Mouse (Mus musculus): ENCODE results near the gene Ddx39b. TPM values are rescaled to one million over a fixed set of nuclear protein-coding genes. Genes with fewer than 3 reads are reported as not detected.

The Ddx39b gene
- polyA plus RNA-seq, 1 experiment from 2014 or later, result 365 TPM

- Histone ChIP-seq H3K9ac (no peak within 1 kb of the TSS), H3K4me2 (no peak within 1 kb of the TSS), H3K27ac (replicated peaks) (no peak within 1 kb of the TSS), H3K36me3 (no peaks in the 10 kb centered on the region), H3K9me3 (no peaks in the 10 kb centered on the region), H3K4me3 (no peak within 1 kb of the TSS), H3K27me3 (peaks cover 22% of the 10 kb centered on the region; the same call in 1 of the 2 replicates), H3K4me1 (replicated peaks) (no peaks in the 10 kb centered on the region)
- WGBS, result 50% methylated on average over 13 of the region's 13 CpGs
- ATAC-seq (ENCODE audit: low FRiP score, low read depth), result no peak
Observed at GRCm38 (mm10) chr17:35201787-35202186, 39.8 kb upstream of the Ddx39b start, which contains the start of gene Tnf. Tnf (minus strand) TSS chr17:35202007.

GRCm38 (mm10) chr17:35202442-35202841, 39.1 kb upstream of the Ddx39b start:
- H3K36me3 ChIP-seq, result no peaks in the 10 kb centered on the region
- H3K4me1 ChIP-seq (replicated peaks), result no peaks in the 10 kb centered on the region
- H3K27ac ChIP-seq (replicated peaks), result no peak overlapping the region
- H3K27me3 ChIP-seq, result 0 out of 2 replicates have a peak, but pooled peaks cover 17% of the 10 kb centered on the region
- H3K4me2 ChIP-seq, result no peak overlapping the region
- 91% methylated on average over 4 of the region's 4 CpGs for WGBS
- ATAC-seq (ENCODE audit: low FRiP score, low read depth), result no peak
- H3K9me3 ChIP-seq, result no peaks in the 10 kb centered on the region
- H3K4me3 ChIP-seq, result no peak overlapping the region
- no peak overlapping the region for H3K9ac ChIP-seq

- WGBS, result 27% methylated on average over 20 of the region's 20 CpGs
- ATAC-seq (ENCODE audit: low FRiP score, low read depth), result no peak
- Histone ChIP-seq H3K36me3 (no peaks in the 10 kb centered on the region), H3K4me3 (no peak within 1 kb of the TSS), H3K9ac (no peak within 1 kb of the TSS), H3K9me3 (no peaks in the 10 kb centered on the region), H3K27me3 (0 out of 2 replicates have a peak, but pooled peaks cover 17% of the 10 kb centered on the region), H3K27ac (replicated peaks) (no peak within 1 kb of the TSS), H3K4me2 (0 out of 2 replicates have a peak within 1 kb of the TSS, but pooled peaks have one; percentile 6), H3K4me1 (replicated peaks) (no peaks in the 10 kb centered on the region)
Observed at GRCm38 (mm10) chr17:35204494-35205379, 36.8 kb upstream of the Ddx39b start, which contains the start of gene Lta. Lta (minus strand) TSS chr17:35205351.

- Histone ChIP-seq H3K27me3 (0 out of 2 replicates have a peak, but pooled peaks cover 17% of the 10 kb centered on the region), H3K4me3 (no peak overlapping the region), H3K4me2 (0 out of 2 replicates have a peak overlapping the region, but pooled peaks have one; percentile 6), H3K9ac (no peak overlapping the region), H3K36me3 (no peaks in the 10 kb centered on the region), H3K27ac (replicated peaks) (no peak overlapping the region), H3K4me1 (replicated peaks) (no peaks in the 10 kb centered on the region), H3K9me3 (no peaks in the 10 kb centered on the region)
- no peak for ATAC-seq (ENCODE audit: low FRiP score, low read depth)
- 59% methylated on average over 10 of the region's 10 CpGs for WGBS
Observed at GRCm38 (mm10) chr17:35205380-35205769, 36.2 kb upstream of the Ddx39b start.

GRCm38 (mm10) chr17:35209785-35210535, 31.6 kb upstream of the Ddx39b start:
- H3K27me3 ChIP-seq, result 0 out of 2 replicates have a peak, but pooled peaks cover 3% of the 10 kb centered on the region
- ATAC-seq (ENCODE audit: low FRiP score, low read depth), result no peak
- WGBS, result 69% methylated on average over 12 of the region's 12 CpGs

GRCm38 (mm10) chr17:35210593-35210992, 31.0 kb upstream of the Ddx39b start:
- Histone ChIP-seq H3K36me3 (no peaks in the 10 kb centered on the region), H3K4me2 (no peak overlapping the region), H3K9ac (no peak overlapping the region), H3K9me3 (no peaks in the 10 kb centered on the region), H3K4me3 (no peak overlapping the region), H3K27ac (replicated peaks) (no peak overlapping the region), H3K27me3 (no peaks in the 10 kb centered on the region), H3K4me1 (replicated peaks) (no peaks in the 10 kb centered on the region)
- WGBS, result 87% methylated on average over 3 of the region's 3 CpGs
- ATAC-seq (ENCODE audit: low FRiP score, low read depth), result no peak

More at GRCm38 (mm10) chr17:35209785-35210535, 31.6 kb upstream of the Ddx39b start:
- no peaks in the 10 kb centered on the region for H3K9me3 ChIP-seq
- H3K9ac ChIP-seq, result no peak overlapping the region
- H3K4me1 ChIP-seq (replicated peaks), result no peaks in the 10 kb centered on the region
- no peaks in the 10 kb centered on the region for H3K36me3 ChIP-seq
- H3K4me2 ChIP-seq, result no peak overlapping the region
- no peak overlapping the region for H3K4me3 ChIP-seq
- no peak overlapping the region for H3K27ac ChIP-seq (replicated peaks)

- 96% methylated on average over 5 of the region's 5 CpGs for WGBS
- Histone ChIP-seq H3K4me2 (no peak overlapping the region), H3K9ac (no peak overlapping the region), H3K4me3 (no peak overlapping the region), H3K27ac (replicated peaks) (no peak overlapping the region), H3K27me3 (no peaks in the 10 kb centered on the region), H3K4me1 (replicated peaks) (no peaks in the 10 kb centered on the region), H3K36me3 (no peaks in the 10 kb centered on the region), H3K9me3 (no peaks in the 10 kb centered on the region)
- ATAC-seq (ENCODE audit: low FRiP score, low read depth), result no peak
Observed at GRCm38 (mm10) chr17:35213071-35213470, 28.5 kb upstream of the Ddx39b start.

GRCm38 (mm10) chr17:35218516-35219193, 22.9 kb upstream of the Ddx39b start:
- no peak for ATAC-seq (ENCODE audit: low FRiP score, low read depth)

GRCm38 (mm10) chr17:35219601-35220041, 21.9 kb upstream of the Ddx39b start:
- no peaks in the 10 kb centered on the region for H3K9me3 ChIP-seq
- ATAC-seq (ENCODE audit: low FRiP score, low read depth), result no peak
- H3K27ac ChIP-seq (replicated peaks), result no peak overlapping the region
- WGBS, result 90% methylated on average over 6 of the region's 6 CpGs
- no peak overlapping the region for H3K4me3 ChIP-seq
- no peak overlapping the region for H3K4me2 ChIP-seq
- no peaks in the 10 kb centered on the region for H3K27me3 ChIP-seq
- no peak overlapping the region for H3K9ac ChIP-seq
- H3K36me3 ChIP-seq, result peaks cover 13% of the 10 kb centered on the region
- H3K4me1 ChIP-seq (replicated peaks), result no peaks in the 10 kb centered on the region

More at GRCm38 (mm10) chr17:35218516-35219193, 22.9 kb upstream of the Ddx39b start:
- 79% methylated on average over 18 of the region's 18 CpGs for WGBS
- Histone ChIP-seq H3K9me3 (no peaks in the 10 kb centered on the region), H3K27ac (replicated peaks) (no peak overlapping the region), H3K4me3 (no peak overlapping the region), H3K4me2 (no peak overlapping the region), H3K36me3 (peaks cover 13% of the 10 kb centered on the region), H3K4me1 (replicated peaks) (no peaks in the 10 kb centered on the region), H3K27me3 (no peaks in the 10 kb centered on the region), H3K9ac (no peak overlapping the region)

GRCm38 (mm10) chr17:35220156-35220952, 21.2 kb upstream of the Ddx39b start, which contains the start of gene Gm16181:
Gm16181 (plus strand) TSS chr17:35220834.
- peaks cover 13% of the 10 kb centered on the region for H3K36me3 ChIP-seq
- no peak for ATAC-seq (ENCODE audit: low FRiP score, low read depth)

GRCm38 (mm10) chr17:35222299-35222698, 19.2 kb upstream of the Ddx39b start:
- H3K4me1 ChIP-seq (replicated peaks), result no peaks in the 10 kb centered on the region
- peaks cover 14% of the 10 kb centered on the region for H3K36me3 ChIP-seq
- no peak overlapping the region for H3K27ac ChIP-seq (replicated peaks)
- no peak overlapping the region for H3K4me2 ChIP-seq
- no peak for ATAC-seq (ENCODE audit: low FRiP score, low read depth)
- H3K9ac ChIP-seq, result no peak overlapping the region
- no peak overlapping the region for H3K4me3 ChIP-seq
- H3K27me3 ChIP-seq, result no peaks in the 10 kb centered on the region
- H3K9me3 ChIP-seq, result no peaks in the 10 kb centered on the region
- WGBS, result 81% methylated on average over 6 of the region's 6 CpGs

More at GRCm38 (mm10) chr17:35220156-35220952, 21.2 kb upstream of the Ddx39b start, which contains the start of gene Gm16181:
- H3K27ac ChIP-seq (replicated peaks), result no peak within 1 kb of the TSS
- no peaks in the 10 kb centered on the region for H3K4me1 ChIP-seq (replicated peaks)
- no peaks in the 10 kb centered on the region for H3K9me3 ChIP-seq
- H3K4me2 ChIP-seq, result no peak within 1 kb of the TSS
- no peak within 1 kb of the TSS for H3K9ac ChIP-seq
- H3K4me3 ChIP-seq, result no peak within 1 kb of the TSS
- H3K27me3 ChIP-seq, result no peaks in the 10 kb centered on the region
- 74% methylated on average over 28 of the region's 28 CpGs for WGBS

Measured in hindbrain, embryonic 15.5 days (tissue).